Mouse (Mus musculus): ENCODE measurements around the gene Gpa33. TPM values are rescaled to one million over a fixed set of nuclear protein-coding genes. Genes with fewer than 3 reads are reported as not detected.

The Gpa33 gene
- total and polyA plus RNA-seq, 3 experiments, result 0.04 TPM; not detected in 2

DNA sequence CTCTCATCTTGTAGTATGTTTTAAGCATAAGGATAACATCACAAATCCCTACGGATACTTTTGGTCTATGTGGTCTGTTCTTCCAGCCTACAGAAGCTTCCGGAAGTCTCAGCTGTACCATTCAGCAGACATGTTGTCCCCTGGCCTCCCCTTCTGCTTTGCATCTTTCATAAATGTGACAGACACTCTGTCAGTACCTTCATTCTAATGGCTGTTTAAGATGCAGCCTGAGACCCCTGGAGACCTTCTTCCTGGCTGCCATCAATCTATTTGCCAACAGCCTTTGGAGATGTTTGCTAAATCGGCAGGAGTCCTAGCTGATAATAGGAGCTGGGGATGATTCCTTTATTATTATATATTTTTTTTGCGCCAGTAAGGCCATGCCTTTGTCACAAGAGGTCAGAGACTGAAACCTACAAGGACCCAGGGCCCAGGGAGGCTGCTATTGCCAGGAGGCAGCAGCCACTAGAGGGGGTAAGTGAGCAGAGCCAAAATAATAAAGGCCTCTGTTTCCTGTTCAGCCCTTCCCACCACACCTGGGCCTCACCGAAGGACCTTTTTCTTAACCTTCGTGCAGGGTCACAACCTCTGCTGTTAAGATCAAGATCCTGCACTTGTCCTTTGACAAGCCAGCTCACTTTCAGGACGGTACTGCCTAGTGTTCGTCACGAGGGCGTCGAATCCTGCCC is 27.0 kb upstream of the Gpa33 start:
- no peak overlapping the region for H3K9ac ChIP-seq (ENCODE audit: insufficient read depth, low read depth)
- no peaks in the 10 kb centered on the region for H3K79me2 ChIP-seq (replicated peaks; ENCODE audit: control insufficient read depth, extremely low read depth, insufficient read depth, poor library complexity, severe bottlenecking)
- dilution Hi-C loops (cut with MboI; ENCODE audit: extremely low pct_ligation_motif_present, extremely low pct_unique_long_range_greater_than_20kb, low sequenced_read_pairs), result no loop called here
- H3K9me3 ChIP-seq (replicated peaks; ENCODE audit: low read length), result no peaks in the 10 kb centered on the region
- TF ChIP-seq EP300 (IDR thresholded peaks at IDR 0.05; ENCODE audit: low read length) (no peak), E2F4 (IDR thresholded peaks at IDR 0.05; ENCODE audit: insufficient replicate concordance, low read depth, low read length) (no peak), SMC3 (IDR thresholded peaks at IDR 0.05; ENCODE audit: low read depth, low read length) (peak; percentile 64), RAD21 (IDR thresholded peaks at IDR 0.05; ENCODE audit: low read depth, low read length) (peak; percentile 45), CTCF (conservative IDR thresholded peaks at IDR 0.05 in 1 of 2, IDR thresholded peaks at IDR 0.05 in 1 of 2; ENCODE audit: low read depth in 2 of 2, low read length in 2 of 2) (peak; percentile 72 to 75), ZMIZ1 (IDR thresholded peaks at IDR 0.05; ENCODE audit: low read depth, low read length) (no peak), ELF1 (IDR thresholded peaks at IDR 0.05; ENCODE audit: low read depth, low read length) (0 out of 2 replicates have a peak, but pooled peaks have one; percentile 33)
- H3K4me2 ChIP-seq (ENCODE audit: insufficient read depth, low read depth, poor library complexity, severe bottlenecking), result no peak overlapping the region
- DNase-seq (ENCODE audit: extremely low read depth), result peak; percentile 57
- no peak overlapping the region for H3K27ac ChIP-seq (ENCODE audit: insufficient read depth, low read depth)
- no peaks in the 10 kb centered on the region for H3K36me3 ChIP-seq (replicated peaks in 1 of 2; ENCODE audit: control insufficient read depth in 1 of 2, insufficient read depth in 1 of 2, low read length in 1 of 2)
- H3K27me3 ChIP-seq (replicated peaks), result no peaks in the 10 kb centered on the region
- H3K4me1 ChIP-seq (ENCODE audit: control insufficient read depth in 1 of 2, insufficient read depth in 2 of 2), result peaks cover 2 to 13% of the 10 kb centered on the region in 2 experiments; a peak in 3 of 4 replicates
- H3K4me3 ChIP-seq (replicated peaks in 1 of 3; ENCODE audit: low read depth in 2 of 3, low read length in 2 of 3, poor library complexity in 1 of 3), result no peak overlapping the region
- in situ Hi-C loops (cut with MboI; ENCODE audit: low pct_ligation_motif_present, low pct_unique_long_range_greater_than_20kb, low sequenced_read_pairs), result no loop called here

DNA sequence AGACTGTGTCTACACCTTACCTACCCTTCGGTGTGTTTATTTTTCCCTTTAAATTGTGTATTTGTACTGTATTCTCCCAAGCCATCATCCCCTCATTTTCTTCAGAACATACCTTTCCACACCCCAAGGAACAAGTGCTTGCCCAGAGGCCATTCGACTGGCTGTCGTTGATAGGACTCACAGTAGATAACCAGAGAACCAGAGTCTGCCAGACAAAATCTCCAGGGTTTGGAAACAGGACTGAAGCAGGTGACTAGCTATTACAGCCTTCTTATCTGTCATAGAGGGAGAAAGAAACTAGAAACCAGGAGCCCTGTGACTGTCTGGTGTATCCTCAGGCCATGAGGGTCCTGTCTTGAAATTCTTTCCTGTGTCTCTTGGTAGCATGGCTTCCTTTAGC is 25.2 kb upstream of the Gpa33 start:
- Histone ChIP-seq H3K36me3 (replicated peaks in 1 of 2; ENCODE audit: control insufficient read depth in 1 of 2, insufficient read depth in 1 of 2, low read length in 1 of 2) (no peaks in the 10 kb centered on the region), H3K4me2 (ENCODE audit: insufficient read depth, low read depth, poor library complexity, severe bottlenecking) (no peak overlapping the region), H3K9ac (ENCODE audit: insufficient read depth, low read depth) (no peak overlapping the region), H3K27ac (ENCODE audit: insufficient read depth, low read depth) (no peak overlapping the region), H3K4me3 (replicated peaks in 1 of 3; ENCODE audit: low read depth in 2 of 3, low read length in 2 of 3, poor library complexity in 1 of 3) (no peak overlapping the region), H3K4me1 (ENCODE audit: control insufficient read depth in 1 of 2, insufficient read depth in 2 of 2) (peaks cover 2 to 13% of the 10 kb centered on the region in 2 experiments; a peak in 3 of 4 replicates), H3K27me3 (replicated peaks) (no peaks in the 10 kb centered on the region), H3K9me3 (replicated peaks; ENCODE audit: low read length) (no peaks in the 10 kb centered on the region), H3K79me2 (replicated peaks; ENCODE audit: control insufficient read depth, extremely low read depth, insufficient read depth, poor library complexity, severe bottlenecking) (no peaks in the 10 kb centered on the region)
- no peak for DNase-seq (ENCODE audit: extremely low read depth)
- TF ChIP-seq UBTF (IDR thresholded peaks at IDR 0.05; ENCODE audit: low read depth, low read length) (no peak), NELFE (IDR thresholded peaks at IDR 0.05; ENCODE audit: low read depth, low read length) (no peak), PAX5 (IDR thresholded peaks at IDR 0.05; ENCODE audit: low read length) (no peak), SIN3A (IDR thresholded peaks at IDR 0.05; ENCODE audit: low read length) (no peak), CHD1 (IDR thresholded peaks at IDR 0.05; ENCODE audit: low read depth, low read length) (no peak), ETS1 (conservative IDR thresholded peaks at IDR 0.05; ENCODE audit: low read depth, low read length) (no peak), MXI1 (IDR thresholded peaks at IDR 0.05; ENCODE audit: low read depth, low read length) (no peak), ZC3H11A (IDR thresholded peaks at IDR 0.05; ENCODE audit: low read depth, low read length) (no peak), TBP (conservative IDR thresholded peaks at IDR 0.05; ENCODE audit: low read depth, low read length) (no peak), RCOR1 (conservative IDR thresholded peaks at IDR 0.05; ENCODE audit: low read depth, low read length) (no peak), MEF2A (IDR thresholded peaks at IDR 0.05; ENCODE audit: borderline replicate concordance, low read depth, low read length) (no peak), CTCF (conservative IDR thresholded peaks at IDR 0.05 in 1 of 2, IDR thresholded peaks at IDR 0.05 in 1 of 2; ENCODE audit: low read depth in 2 of 2, low read length in 2 of 2) (no peak), USF2 (conservative IDR thresholded peaks at IDR 0.05; ENCODE audit: low read depth, low read length) (no peak), E2F4 (IDR thresholded peaks at IDR 0.05; ENCODE audit: insufficient replicate concordance, low read depth, low read length) (no peak), USF1 (IDR thresholded peaks at IDR 0.05; ENCODE audit: low read depth, low read length) (no peak)
- in situ Hi-C loops (cut with MboI; ENCODE audit: low pct_ligation_motif_present, low pct_unique_long_range_greater_than_20kb, low sequenced_read_pairs) (no loop called here), dilution Hi-C loops (cut with MboI; ENCODE audit: extremely low pct_ligation_motif_present, extremely low pct_unique_long_range_greater_than_20kb, low sequenced_read_pairs) (no loop called here)

All from CH12.LX (cell line).